Mouse (Mus musculus) layer of hippocampus, adult 18-20 months (tissue): Measurements from ENCODE around the gene Nkpd1. TPM values are rescaled to one million over a fixed set of nuclear protein-coding genes. Genes with fewer than 3 reads are reported as not detected.

ENCODE experiments used
- DNase-seq, 2 experiments: peaks; one replicate each; pipeline ENCODE4 v3.0.0; 2022; ENCODE audit warnings: low spot score in 2 of 2
- long read RNA-seq: library from polyadenylated mRNA; stranded (forward); transcript quantifications from one replicate; pipeline ENCODE4 v2.0.0, GENCODE M21; 2021
- total RNA-seq, 2 experiments: library from RNA; stranded (reverse); gene quantifications; 2 replicates each; pipeline ENCODE4 v1.2.3; 2021

Nkpd1 gene
- total RNA-seq = under 1 TPM; 0.56 to 0.57 TPM
- long read RNA-seq = 0 reads

DNA sequence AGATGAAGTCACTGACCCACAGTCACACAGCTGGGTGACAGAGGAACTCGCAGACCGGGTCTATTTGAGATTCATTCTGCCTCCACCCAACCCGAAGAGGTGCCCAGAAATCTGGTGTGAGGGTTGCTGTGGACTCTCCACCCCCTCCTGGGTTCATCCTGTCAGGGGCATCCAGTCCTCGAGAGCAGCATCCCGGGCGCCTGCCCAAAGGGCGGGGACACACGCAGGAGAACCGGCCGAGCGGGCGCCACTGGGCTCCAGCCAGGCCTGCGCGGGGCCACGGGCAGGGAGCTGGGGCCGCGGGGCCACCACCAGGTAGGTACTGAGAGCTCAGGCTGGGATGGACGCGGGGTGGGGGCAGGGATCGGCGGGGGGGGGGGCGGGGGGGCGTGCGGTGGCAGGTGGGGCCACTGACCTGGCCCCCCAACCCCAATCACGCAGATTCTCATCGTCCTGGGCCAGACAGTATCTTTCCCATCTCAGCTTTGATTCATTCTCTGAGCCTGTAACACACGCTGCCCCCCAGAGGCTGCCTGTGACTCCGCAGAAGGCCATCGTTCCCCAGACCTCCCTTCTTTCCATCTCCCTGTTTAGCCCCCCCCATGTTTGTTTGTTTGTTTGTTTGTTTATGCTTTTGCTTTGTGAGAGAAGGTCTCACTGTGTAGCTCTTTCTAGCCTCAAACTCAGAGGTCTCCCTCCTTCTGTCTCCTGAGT, at the start of gene Nkpd1:
Gene Nkpd1 (plus strand): TSS at position 187 of the 714 bp plus-strand sequence.
- DNase-seq = no peak

DNA sequence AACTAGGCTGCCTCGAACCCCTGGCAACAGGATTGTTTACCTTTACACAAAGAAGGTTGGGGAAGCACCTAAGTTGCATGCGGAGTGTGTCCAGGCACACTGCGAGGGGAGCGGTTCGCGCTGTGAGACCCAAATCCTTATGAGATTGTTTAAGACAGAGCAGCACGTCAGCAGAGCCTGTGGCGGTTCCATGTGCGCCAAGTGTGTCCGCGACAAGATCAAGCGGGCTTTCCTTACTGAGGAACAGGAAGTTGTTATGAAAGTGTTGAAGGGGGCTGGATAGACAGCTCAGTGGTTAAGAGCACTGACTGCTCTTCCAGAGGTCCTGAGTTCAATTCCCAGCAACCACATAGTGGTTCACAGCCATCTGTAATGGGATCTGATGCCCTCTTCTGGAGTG, 49.4 kb upstream of the Nkpd1 start:
- DNase-seq = no peak

- no peak for DNase-seq
Observed at GRCm38 (mm10) chr7:19469404-19469803, 48.2 kb upstream of the Nkpd1 start.

DNA sequence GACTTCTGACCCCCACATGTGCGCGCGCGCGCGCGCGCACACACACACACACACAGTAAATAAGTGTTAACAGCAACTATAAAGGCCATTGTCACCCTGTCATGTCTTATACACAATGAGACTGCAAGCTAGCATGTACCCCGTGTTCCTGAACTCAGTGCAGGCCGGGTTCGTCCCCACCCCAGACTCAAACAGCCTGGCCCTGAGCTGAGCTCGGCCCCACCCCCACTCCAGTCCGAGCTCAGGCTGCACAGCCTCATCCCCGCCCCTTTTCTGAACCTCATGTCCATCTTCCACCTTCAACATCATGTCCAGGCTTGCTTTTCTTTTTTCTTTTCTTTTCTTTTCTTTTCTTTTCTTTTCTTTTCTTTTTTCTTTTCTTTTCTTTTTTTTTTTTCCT, 47.3 kb upstream of the Nkpd1 start:
- no peak for DNase-seq

DNA sequence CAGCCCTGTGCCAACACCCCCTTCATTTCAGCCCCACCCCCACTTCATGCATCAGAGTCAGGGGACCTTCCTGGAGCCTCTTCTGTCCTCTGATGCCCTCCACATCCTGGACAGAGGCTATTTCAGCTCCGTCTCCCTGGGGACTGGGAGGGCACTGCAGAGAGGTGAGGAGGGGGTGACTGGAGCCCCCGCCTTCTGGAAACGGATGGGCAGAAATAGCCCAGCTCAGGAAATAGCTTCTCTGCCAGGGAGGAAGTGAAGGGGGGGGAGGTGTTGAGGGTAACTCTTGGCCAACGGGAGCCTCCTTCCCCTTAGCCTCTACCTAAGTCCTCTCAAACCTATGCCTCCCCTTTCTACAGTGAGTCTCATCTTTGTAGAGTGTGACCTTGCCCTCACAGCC, 45.2 kb upstream of the Nkpd1 start:
- DNase-seq = no peak

GRCm38 (mm10) chr7:19473875-19474443, 43.7 kb upstream of the Nkpd1 start:
- DNase-seq = peak; percentile 72 to 82

DNA sequence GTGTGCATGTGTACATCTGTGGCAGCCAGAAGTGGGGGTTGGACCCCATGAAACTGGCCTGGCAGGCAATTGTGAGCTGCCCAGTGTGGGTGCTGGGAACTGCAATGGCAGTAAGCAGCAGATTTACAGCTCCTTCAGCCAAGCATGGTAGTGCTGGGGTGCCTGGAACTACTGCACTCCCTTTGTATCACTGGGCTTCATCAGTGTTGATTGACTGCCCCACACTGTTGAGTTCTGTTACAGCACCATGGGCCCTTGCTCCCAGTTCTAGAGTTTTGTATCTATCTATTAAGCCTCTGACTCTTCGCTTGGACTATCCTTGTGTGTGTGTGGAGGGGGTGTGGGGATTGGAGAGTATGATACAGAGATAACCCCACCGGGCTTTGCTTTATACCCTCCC, 40.6 kb upstream of the Nkpd1 start:
- DNase-seq = peak in 1 of 2 experiments; percentile 13

DNA sequence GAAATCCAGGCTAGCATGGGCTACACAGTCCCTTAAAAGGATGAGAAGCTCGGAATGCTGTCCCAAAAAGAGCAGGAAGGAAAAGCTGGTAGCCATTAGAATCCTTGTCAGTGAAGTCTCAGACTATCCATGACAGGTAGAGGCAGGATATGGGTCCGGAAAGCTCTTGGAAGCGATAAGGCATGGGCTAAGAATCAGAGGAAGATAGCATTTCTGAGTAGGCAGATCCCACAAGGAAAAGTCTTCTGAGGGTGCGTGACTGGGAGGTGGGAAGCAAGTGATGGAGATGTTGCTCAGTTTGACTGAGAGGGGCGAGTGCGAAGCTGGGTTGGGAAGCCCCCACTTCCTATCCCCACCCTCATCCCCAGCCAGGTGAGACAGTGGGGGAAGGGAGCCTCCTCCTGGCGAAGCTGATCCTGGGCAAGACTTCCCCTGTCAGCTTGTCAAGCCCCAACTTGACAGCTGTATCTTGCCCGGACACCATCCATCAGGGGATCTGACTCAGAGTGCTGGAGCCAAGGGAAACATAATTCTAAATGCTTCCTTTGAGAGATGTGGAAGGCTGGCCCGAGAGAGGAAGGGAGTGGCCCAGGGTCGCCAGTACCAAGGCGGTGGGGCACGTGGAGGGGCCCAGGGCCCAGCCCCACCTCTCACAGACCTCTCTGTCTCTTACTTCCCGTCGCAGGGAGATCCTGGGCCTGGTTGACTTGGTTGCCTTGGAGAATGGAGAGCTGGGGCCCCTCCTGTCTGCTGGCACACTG, 39.8 kb upstream of the Nkpd1 start:
- no peak for DNase-seq

DNA sequence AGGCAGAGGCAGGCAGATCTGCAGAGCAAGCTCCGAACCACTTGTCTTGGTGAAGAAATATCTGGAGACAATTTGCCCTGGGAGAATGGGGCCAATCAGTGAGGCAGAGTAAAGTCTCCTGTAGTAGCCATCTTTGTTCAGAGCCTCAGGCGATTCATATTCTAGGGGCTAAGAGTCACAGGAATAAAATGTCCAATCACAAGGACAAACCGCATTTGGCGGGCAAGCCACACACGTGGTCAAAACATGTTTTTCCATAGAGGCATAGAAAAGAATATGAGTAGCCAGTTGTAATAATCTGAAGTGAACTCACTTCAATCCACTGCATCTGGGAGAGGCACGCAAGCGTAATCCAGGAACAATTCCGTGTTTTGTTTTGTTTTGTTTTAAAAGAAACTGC, 34.4 kb upstream of the Nkpd1 start:
- no peak for DNase-seq

DNA sequence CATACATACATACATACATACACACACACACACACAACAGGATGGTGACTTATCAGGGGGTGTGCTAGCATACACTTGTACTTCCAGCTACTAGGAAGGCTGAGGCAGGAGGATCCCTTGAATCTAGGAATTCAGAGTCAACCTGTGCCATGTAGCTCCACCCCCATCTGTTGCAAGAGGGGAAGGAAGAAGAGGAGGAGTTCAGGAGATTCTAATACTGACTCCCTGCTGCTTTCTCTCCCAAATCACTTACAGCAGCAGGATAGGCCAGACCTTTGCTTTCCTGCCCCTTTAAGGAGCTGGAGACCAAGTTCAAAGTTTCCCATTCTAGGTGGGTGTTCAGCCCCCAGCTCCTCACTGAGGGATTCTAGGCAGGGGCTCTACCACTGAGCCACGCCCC, 32.1 kb upstream of the Nkpd1 start:
- DNase-seq = no peak

DNA sequence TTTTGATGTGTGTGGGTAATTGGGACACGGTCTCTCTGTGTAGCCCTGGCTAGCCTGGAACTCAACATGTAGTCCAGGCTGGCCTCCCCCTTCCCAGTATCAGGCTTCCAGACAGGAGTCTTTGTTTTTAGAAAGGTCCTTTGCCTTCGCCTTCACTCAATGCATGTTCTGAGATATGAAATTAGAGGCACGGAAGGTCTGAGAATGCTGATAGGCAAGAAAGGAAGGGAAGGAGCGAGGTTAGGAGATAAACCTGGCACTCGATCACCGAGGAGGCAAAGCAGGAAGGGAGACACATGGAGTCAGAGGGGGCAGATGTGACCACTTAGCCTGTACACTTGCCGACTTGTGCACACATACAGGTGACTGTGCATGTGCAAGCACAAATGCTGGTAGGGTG, 31.1 kb upstream of the Nkpd1 start:
- no peak for DNase-seq

DNA sequence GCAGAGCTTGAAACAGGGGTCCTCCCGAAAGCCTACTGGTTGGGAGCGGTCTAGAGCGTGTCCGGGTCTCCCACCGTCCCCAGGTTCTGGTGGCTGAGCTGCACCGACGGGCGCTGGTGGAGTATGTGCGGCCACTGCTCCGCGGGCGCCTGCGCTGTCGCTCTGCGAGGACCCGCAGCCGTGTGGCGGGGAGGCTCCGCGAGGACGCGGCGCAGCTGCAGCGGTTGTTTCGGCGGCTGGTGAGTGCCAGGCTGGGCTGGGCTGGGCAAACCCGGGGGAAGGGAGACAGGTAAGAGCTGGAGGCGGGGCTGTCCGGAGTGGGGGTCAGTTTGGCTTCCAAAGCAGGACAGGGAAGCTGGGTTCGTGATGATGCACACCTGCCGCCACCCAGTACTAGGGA, 28.1 kb upstream of the Nkpd1 start:
- DNase-seq = no peak

DNA sequence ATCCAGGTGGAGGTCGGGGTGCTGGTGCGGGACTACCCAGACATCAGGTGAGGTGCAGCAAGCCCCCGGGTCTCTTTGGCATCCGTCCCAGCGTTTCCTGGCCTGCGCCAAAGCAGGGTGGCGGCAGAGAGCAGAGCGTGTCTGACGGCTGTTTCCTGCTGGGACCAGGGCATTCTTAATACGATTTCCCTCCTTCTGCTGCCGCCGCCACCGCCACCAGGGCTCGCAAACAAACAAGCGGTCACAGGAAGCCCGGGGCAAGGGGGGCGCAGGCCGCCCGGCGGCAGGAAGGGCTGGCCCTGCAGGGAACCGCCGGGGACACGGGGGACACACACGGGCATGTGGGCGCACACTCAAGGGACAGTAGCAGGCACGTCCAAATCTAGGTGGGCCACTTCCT, 25.9 kb upstream of the Nkpd1 start:
- no peak for DNase-seq

DNA sequence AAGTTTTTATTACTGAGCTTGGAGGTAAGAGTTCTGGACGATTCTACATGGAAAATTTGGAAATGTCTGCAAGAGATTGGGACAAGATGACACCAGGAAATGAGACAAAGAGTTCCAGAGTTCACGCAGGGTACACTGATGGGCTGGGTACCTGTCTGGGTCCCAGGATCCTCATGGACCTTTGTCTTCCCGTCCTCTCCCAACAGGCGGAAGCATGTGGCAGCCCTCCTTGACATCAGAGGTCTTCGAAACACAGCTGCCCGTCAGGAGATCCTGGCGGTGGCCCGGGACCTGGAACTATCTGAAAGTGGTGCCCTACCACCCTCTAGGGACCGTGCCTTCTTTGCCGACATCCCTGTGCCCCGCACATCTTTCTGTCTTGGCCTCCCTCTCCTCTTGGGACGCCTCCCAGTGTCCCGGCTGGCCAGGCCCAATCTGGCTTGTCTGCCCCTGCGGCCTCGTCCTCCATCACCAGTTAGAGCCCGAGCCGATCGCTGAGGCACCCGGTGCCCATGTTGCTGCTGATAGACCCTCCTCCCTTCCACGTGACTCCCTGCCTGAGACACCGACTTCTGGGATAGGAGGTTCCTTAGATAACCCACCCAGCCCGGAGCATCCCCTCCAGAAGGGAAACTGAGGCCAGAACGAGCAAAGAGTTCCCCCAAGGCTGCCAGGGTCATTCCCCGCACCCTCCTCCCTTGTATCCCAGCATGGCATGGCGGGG, 22.7 kb upstream of the Nkpd1 start:
- DNase-seq = no peak

DNA sequence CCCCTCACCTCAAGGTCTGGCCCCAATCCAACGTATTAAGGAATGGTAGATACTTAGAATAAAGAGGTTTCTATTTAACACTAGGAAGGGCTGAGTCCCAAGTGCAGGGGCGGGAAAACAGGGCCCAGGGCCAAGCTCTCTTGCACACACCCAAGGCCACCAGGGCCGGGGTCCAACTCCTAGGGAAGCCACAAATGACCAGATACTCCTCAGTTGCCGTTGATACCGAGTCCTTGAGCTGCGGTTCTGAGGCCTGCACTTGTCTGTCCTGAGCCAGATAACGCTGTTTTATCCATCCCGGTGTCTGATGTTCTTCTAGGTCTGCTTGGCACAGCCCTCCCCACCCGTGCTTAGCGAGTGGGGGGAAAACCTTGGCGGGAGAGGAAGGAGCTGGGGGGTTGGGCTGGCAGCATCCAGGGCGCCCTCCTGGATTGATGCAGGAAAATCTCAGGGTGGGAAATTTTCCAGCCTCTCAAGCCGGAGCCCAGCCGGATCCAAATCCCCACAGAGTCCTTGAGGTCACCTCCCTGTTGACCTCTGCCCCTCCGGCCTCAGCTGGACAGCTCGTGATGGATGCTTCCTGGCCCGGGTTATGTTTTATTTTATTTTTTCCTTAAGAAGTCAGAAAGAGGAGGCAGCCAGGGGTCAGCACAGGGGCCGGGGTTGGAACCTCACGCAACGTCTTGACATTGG, 22.0 kb upstream of the Nkpd1 start:
- no peak for DNase-seq

DNA sequence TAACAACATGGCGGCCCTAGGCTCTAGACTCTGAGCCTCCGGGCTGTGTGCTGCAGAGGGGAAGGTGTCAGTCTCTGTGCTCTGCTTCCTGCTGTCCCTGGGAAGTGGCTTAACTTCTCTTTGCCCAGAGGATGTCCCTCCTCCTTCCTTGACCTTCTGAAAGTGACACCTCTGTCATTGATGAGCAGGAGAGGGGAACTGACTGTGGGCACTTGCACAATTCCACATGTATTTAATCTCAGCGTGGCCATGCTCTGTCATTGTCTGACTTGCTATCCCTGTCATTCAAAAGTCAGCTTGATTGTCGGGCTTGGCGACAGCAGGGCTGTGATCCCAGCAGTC, 21.5 kb upstream of the Nkpd1 start:
- no peak for DNase-seq

DNA sequence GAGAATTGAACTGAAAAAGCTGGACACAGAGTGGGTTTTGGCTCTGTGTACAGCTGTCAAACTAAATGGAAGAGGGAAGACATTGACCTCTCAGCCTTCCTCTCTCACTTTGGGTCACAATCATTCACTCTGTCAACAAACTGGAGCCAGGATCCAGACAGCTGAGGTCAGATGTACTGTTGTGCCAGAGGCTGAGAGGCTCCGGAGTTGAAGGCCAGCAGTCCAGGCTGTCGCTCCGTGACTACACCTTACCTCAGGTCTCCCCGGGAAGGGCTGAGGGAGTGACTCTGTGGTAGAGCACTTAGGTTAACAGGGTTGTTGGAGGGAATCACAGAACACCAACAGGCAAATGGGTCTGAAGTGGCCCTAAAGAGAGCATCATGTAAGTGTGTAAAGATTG, 19.3 kb upstream of the Nkpd1 start:
- DNase-seq = no peak

DNA sequence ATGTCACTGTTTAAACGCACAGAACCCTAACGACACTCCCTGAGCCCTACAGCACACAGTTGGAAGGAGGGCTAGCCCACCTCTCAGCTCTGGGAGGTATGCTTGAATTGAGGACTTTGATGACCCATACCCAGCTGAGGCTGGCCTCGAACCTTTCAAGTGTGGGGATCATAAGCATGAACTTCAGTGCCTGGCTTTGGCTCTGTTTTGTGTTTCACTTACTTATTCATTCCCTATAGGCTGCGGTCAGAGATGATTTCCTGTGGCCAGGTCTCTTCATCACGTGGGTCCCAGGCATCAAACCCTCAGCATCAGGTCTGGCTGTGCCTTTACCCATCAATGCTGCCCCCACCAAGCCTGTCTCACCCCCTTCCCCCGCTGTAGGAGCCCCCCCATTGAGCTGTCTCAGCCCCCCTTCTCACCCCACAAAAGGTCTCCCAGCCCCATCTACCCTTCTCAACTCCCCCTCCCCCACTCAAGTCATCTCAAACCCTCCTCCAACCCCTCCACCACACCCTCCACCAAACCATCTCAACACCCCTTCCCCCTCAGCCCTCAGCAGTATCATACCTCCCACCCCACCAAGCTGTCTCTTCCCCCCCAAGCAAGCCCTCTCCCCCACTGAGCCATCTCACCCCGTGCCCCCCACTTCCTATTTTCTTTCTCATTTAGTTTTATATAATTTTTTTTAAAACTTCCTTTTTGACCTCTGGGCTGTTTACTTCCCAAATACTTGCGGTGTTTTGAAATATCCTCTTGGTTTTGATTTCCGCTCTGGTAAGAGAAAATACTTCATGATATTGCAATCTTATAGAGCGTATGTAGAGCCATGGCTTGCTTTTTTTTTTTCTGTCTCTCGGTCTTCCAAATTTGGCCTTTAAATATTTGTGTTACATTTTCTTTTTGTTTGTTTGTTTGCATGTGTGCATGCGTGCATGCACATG, 16.9 kb upstream of the Nkpd1 start:
- DNase-seq = no peak

DNA sequence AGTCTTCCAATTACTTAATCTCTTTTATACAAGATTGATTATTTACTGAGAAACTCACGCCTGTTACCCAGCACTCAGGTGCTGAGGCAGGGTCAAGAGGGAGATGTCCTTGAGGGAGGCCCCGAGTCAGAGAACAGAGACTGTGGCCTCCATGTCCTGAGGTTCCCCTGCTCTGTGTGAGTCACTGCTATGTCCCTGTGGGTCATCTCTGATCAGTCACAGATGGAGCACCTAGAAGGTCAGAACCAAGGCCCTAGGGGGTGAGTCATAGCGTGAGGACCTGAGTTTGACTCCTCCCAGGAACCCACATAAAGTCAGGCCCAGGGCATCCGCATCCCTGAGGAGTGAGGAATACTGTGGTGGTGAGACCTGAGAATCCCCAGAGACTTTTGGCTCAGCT, 16.0 kb upstream of the Nkpd1 start:
- no peak for DNase-seq

- no peak for DNase-seq
Observed at GRCm38 (mm10) chr7:19503481-19504068, 14.1 kb upstream of the Nkpd1 start.
